ENCODE assay signal across 10 mouse cellular contexts in the genomic region with DNA sequence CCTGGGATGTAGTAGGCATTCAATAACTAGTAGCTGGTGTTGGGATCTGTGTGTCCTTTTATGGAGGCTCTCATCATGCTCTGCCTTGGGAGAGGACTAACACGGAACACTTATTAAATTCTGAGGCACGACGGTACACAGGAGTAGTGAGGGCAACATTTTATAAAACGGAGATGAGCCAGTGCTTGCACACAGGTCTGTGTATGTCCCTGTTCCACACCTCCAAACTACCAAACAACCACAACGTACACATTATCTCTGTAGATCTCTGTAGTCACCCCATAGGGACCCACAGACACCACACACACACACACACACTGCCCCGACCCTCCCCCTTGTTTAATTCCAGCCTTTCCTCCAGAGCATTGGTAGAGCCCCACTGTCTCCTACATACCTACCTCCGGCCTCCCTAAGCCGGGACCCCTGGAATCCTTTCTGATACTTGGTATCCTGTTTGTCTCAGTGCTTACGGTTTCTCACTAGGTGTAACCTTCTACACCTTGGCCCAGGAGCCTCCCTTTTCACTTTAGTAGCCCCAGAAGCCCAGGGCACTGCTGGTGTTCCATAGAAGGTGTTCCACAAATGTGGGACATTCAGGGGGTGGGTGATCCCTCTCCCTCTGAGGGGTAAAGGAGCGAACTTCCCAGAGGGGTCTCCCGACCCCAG. TPM values are rescaled to one million over a fixed set of nuclear protein-coding genes. Genes with fewer than 3 reads are reported as not detected.
DNase-seq lines count a peak whose midpoint lies in the region; ATAC-seq lines count a peak whose summit lies in the region.
"Had no signal": no experiment of that assay in that cellular context is flagged by ENCODE, and none has a peak within 500 bp of the region (broad histone marks: within the 10 kb centered on the region; RNA-seq: fewer than 3 reads in every experiment).

No protein-coding gene starts in this region.

- H3K27ac ChIP-seq in neural tube, embryonic 11.5 days (ENCODE audit: low read depth, low read length), result no peak overlapping the region
- H3K27ac ChIP-seq in forebrain, embryonic 13.5 days, result no peak overlapping the region
- H3K27ac ChIP-seq in liver, embryonic 15.5 days (replicated peaks), result no peak overlapping the region

- H3K9me3 ChIP-seq in neural tube, embryonic 11.5 days (ENCODE audit: control insufficient read depth, low read length), result no peaks in the 10 kb centered on the region
- H3K9me3 ChIP-seq in forebrain, embryonic 13.5 days (replicated peaks), result no peaks in the 10 kb centered on the region
- H3K9me3 ChIP-seq in liver, embryonic 15.5 days (replicated peaks), result no peaks in the 10 kb centered on the region

- no peak overlapping the region for H3K9ac ChIP-seq in neural tube, embryonic 11.5 days (ENCODE audit: low read length)
- H3K9ac ChIP-seq in forebrain, embryonic 13.5 days, result peak overlapping the region; percentile 91; the same call in 1 of the 2 replicates
- no peak overlapping the region for H3K9ac ChIP-seq in liver, embryonic 15.5 days

- H3K4me3 ChIP-seq in neural tube, embryonic 11.5 days (ENCODE audit: low read depth, low read length), result peak overlapping the region; percentile 66; the same call in 1 of the 2 replicates
- peak overlapping the region; percentile 71 for H3K4me3 ChIP-seq in forebrain, embryonic 13.5 days
- no peak overlapping the region for H3K4me3 ChIP-seq in liver, embryonic 15.5 days (replicated peaks)

- 67% methylated on average over 11 of the region's 11 CpGs for WGBS in neural tube, embryonic 11.5 days
- 63% methylated on average over 11 of the region's 11 CpGs for WGBS in forebrain, embryonic 13.5 days
- 46% methylated on average over 11 of the region's 11 CpGs for WGBS in liver, embryonic 15.5 days (ENCODE audit: insufficient replicate concordance)

- no peak for ATAC-seq in neural tube, embryonic 11.5 days (ENCODE audit: insufficient read depth, low FRiP score, low TSS enrichment)
- ATAC-seq in forebrain, embryonic 13.5 days, result no peak
- no peak for ATAC-seq in liver, embryonic 15.5 days (ENCODE audit: insufficient read depth)

- no peak overlapping the region; the same call in 1 of the 2 replicates for H3K4me2 ChIP-seq in neural tube, embryonic 11.5 days (ENCODE audit: low read depth)
- H3K4me2 ChIP-seq in forebrain, embryonic 13.5 days, result peak overlapping the region; percentile 81
- peak overlapping the region; percentile 69 for H3K4me2 ChIP-seq in liver, embryonic 15.5 days

- H3K36me3 ChIP-seq in neural tube, embryonic 11.5 days (ENCODE audit: control insufficient read depth, insufficient read depth, low read length), result no peaks in the 10 kb centered on the region
- H3K36me3 ChIP-seq in forebrain, embryonic 13.5 days (ENCODE audit: poor library complexity, severe bottlenecking), result no peaks in the 10 kb centered on the region
- no peaks in the 10 kb centered on the region for H3K36me3 ChIP-seq in liver, embryonic 15.5 days (replicated peaks)

- peaks cover 5% of the 10 kb centered on the region; the same call in 1 of the 2 replicates for H3K4me1 ChIP-seq in neural tube, embryonic 11.5 days (ENCODE audit: control insufficient read depth, insufficient read depth, low read length)
- peaks cover 25% of the 10 kb centered on the region for H3K4me1 ChIP-seq in forebrain, embryonic 13.5 days
- no peaks in the 10 kb centered on the region for H3K4me1 ChIP-seq in liver, embryonic 15.5 days (replicated peaks)

- DNase-seq in neural tube, embryonic 11.5 days (ENCODE audit: low spot score), result no peak
- no peak for DNase-seq in neural tube, embryonic 10.5 days (ENCODE audit: extremely low spot score, low spot score)
- DNase-seq in urinary bladder, adult 2 months (ENCODE audit: low spot score), result no peak
- no peak for DNase-seq in gastrocnemius, postnatal 4 days (ENCODE audit: low spot score in 2 of 2)
- no peak for DNase-seq in adrenal gland, postnatal 4 days (ENCODE audit: low spot score in 2 of 2)
- DNase-seq: lung, postnatal 4 days had no signal

- H3K27me3 ChIP-seq in neural tube, embryonic 11.5 days (ENCODE audit: control insufficient read depth, insufficient read depth, low read length), result peaks cover 20% of the 10 kb centered on the region
- H3K27me3 ChIP-seq in forebrain, embryonic 13.5 days, result peaks cover 47% of the 10 kb centered on the region
- H3K27me3 ChIP-seq in liver, embryonic 15.5 days, result peaks cover 89% of the 10 kb centered on the region

RNA-seq across cellular contexts. Expression of gene Mmp24, which starts 0.7 kb away (rescaled TPM):
- polyA plus RNA-seq in neural tube, embryonic 11.5 days (2014; fragmentation: Nextera tagmentation; extraction: Ambion mirVana), result 4.3 and 5.7 TPM in 2 replicates
- polyA plus RNA-seq in forebrain, embryonic 13.5 days (2015; fragmentation: Nextera tagmentation; extraction: Ambion mirVana), result 5.1 and 5.8 TPM in 2 replicates
- polyA plus RNA-seq in liver, embryonic 15.5 days (2015; fragmentation: Nextera tagmentation; extraction: Ambion mirVana), result 0.03 TPM in 1 of 2 replicates, not detected in the other
- polyA plus RNA-seq in urinary bladder, adult 2 months (2012; rRNA removed), result 0.04 and 0.09 TPM in 2 replicates
- total RNA-seq in gastrocnemius, postnatal 4 days (2021), result under 1 TPM; 0.05 TPM
- total RNA-seq in adrenal gland, postnatal 4 days (2021), result 1 to 10 TPM; 5.3 to 6.9 TPM

RNA-seq across cellular contexts. Expression of gene Procr, which starts 23.5 kb away (rescaled TPM):
- 2.6 and 2.8 TPM in 2 replicates for polyA plus RNA-seq in neural tube, embryonic 11.5 days (2014; fragmentation: Nextera tagmentation; extraction: Ambion mirVana)
- 1.6 and 2.0 TPM in 2 replicates for polyA plus RNA-seq in forebrain, embryonic 13.5 days (2015; fragmentation: Nextera tagmentation; extraction: Ambion mirVana)
- polyA plus RNA-seq in liver, embryonic 15.5 days (2015; fragmentation: Nextera tagmentation; extraction: Ambion mirVana), result 1.2 and 1.5 TPM in 2 replicates
- polyA plus RNA-seq in urinary bladder, adult 2 months (2012; rRNA removed), result 19.3 and 21.2 TPM in 2 replicates
- 10 to 100 TPM; 14.2 to 14.9 TPM for total RNA-seq in gastrocnemius, postnatal 4 days (2021)
- total RNA-seq in adrenal gland, postnatal 4 days (2021), result 10 to 100 TPM; 30.2 to 32.7 TPM

RNA-seq across cellular contexts. Expression of gene Gm17581, which starts 38.7 kb away (rescaled TPM):
- polyA plus RNA-seq in neural tube, embryonic 11.5 days (2014; fragmentation: Nextera tagmentation; extraction: Ambion mirVana), result not detected in 2 replicates
- not detected in 2 replicates for polyA plus RNA-seq in forebrain, embryonic 13.5 days (2015; fragmentation: Nextera tagmentation; extraction: Ambion mirVana)
- not detected in 2 replicates for polyA plus RNA-seq in liver, embryonic 15.5 days (2015; fragmentation: Nextera tagmentation; extraction: Ambion mirVana)
- not detected in 2 replicates for polyA plus RNA-seq in urinary bladder, adult 2 months (2012; rRNA removed)
- total RNA-seq in gastrocnemius, postnatal 4 days (2021), result not detected
- not detected for total RNA-seq in adrenal gland, postnatal 4 days (2021)
- total RNA-seq: common myeloid progenitor, adult 5-6 weeks had no signal
- polyA plus RNA-seq: heart, embryonic 16.5 days had no signal

RNA-seq across cellular contexts. Expression of gene BC029722, which starts 44.8 kb away (rescaled TPM):
- 11.1 and 12.2 TPM in 2 replicates for polyA plus RNA-seq in neural tube, embryonic 11.5 days (2014; fragmentation: Nextera tagmentation; extraction: Ambion mirVana)
- 19.4 and 20.3 TPM in 2 replicates for polyA plus RNA-seq in forebrain, embryonic 13.5 days (2015; fragmentation: Nextera tagmentation; extraction: Ambion mirVana)
- polyA plus RNA-seq in liver, embryonic 15.5 days (2015; fragmentation: Nextera tagmentation; extraction: Ambion mirVana), result 4.9 and 5.6 TPM in 2 replicates
- polyA plus RNA-seq in urinary bladder, adult 2 months (2012; rRNA removed), result 42.8 and 48.4 TPM in 2 replicates
- total RNA-seq in gastrocnemius, postnatal 4 days (2021), result 10 to 100 TPM; 11.4 to 13.5 TPM
- 10 to 100 TPM; 72.5 to 72.6 TPM for total RNA-seq in adrenal gland, postnatal 4 days (2021)

RNA-seq across cellular contexts. Expression of gene Edem2, which starts 45.1 kb away (rescaled TPM):
- 33.1 and 36.0 TPM in 2 replicates for polyA plus RNA-seq in neural tube, embryonic 11.5 days (2014; fragmentation: Nextera tagmentation; extraction: Ambion mirVana)
- polyA plus RNA-seq in forebrain, embryonic 13.5 days (2015; fragmentation: Nextera tagmentation; extraction: Ambion mirVana), result 35.1 and 38.6 TPM in 2 replicates
- polyA plus RNA-seq in liver, embryonic 15.5 days (2015; fragmentation: Nextera tagmentation; extraction: Ambion mirVana), result 27.6 and 31.9 TPM in 2 replicates
- 56.1 and 78.7 TPM in 2 replicates for polyA plus RNA-seq in urinary bladder, adult 2 months (2012; rRNA removed)
- total RNA-seq in gastrocnemius, postnatal 4 days (2021), result 10 to 100 TPM; 12.4 to 13.3 TPM
- 10 to 100 TPM; 42.0 to 43.8 TPM for total RNA-seq in adrenal gland, postnatal 4 days (2021)
